Mouse (Mus musculus) liver, embryonic 16.5 days (tissue): Measurements from ENCODE around the gene Slc25a16. TPM values are rescaled to one million over a fixed set of nuclear protein-coding genes. Genes with fewer than 3 reads are reported as not detected.

Experiments used
- ATAC-seq: fragments of 200-750 bp; cut with Nextera tagmentation; 2 replicates; pipeline ENCODE4 v1.8.0; 2017; ENCODE audit warnings: low read depth, mild to moderate bottlenecking, moderate number of reproducible peaks, moderate library complexity
- H3K27ac ChIP-seq: fragments of 300-500 bp; sonication (generic); 2 replicates; pipeline ENCODE4 v1.5.1; 2014; ENCODE audit warnings: mild to moderate bottlenecking, low read length
- H3K27me3 ChIP-seq: fragments of 300-500 bp; sonication (generic); 2 replicates; pipeline ENCODE4 v1.6.1; 2014; ENCODE audit warnings: low read depth, low read length, mixed read lengths; ENCODE audit not compliant: control insufficient read depth, insufficient read depth
- H3K36me3 ChIP-seq: fragments of 300-500 bp; sonication (generic); 2 replicates; pipeline ENCODE4 v1.6.1; 2014; ENCODE audit warnings: mild to moderate bottlenecking; ENCODE audit not compliant: control insufficient read depth, insufficient read depth
- H3K4me1 ChIP-seq: fragments of 300-500 bp; sonication (generic); 2 replicates; pipeline ENCODE4 v1.6.1; 2014; ENCODE audit warnings: low read depth, low read length, mixed read lengths; ENCODE audit not compliant: control insufficient read depth
- H3K4me2 ChIP-seq: fragments of 300-500 bp; sonication (generic); 2 replicates; pipeline ENCODE4 v1.6.1; 2014; ENCODE audit warnings: low read depth, low read length, mixed read lengths
- H3K4me3 ChIP-seq: fragments of 300-500 bp; sonication (generic); 2 replicates; pipeline ENCODE4 v1.5.1; 2014; ENCODE audit warnings: low read depth, mild to moderate bottlenecking, low read length
- H3K9ac ChIP-seq: fragments of 300-500 bp; sonication (generic); 2 replicates; pipeline ENCODE4 v1.6.1; 2014; ENCODE audit warnings: low read depth, low read length
- H3K9me3 ChIP-seq: fragments of 300-500 bp; sonication (generic); replicated peaks from 2 replicates; pipeline ENCODE4 v1.6.1; 2016; ENCODE audit warnings: low read length; ENCODE audit not compliant: control insufficient read depth
- WGBS: fragments of 180-500 bp; shearing (Covaris S2); extraction: QIAGEN DNeasy Blood & Tissue Kit; methylation state at CpG from one replicate; pipeline ENCODE4 v1.1.7; 2014; ENCODE audit not compliant: insufficient replicate concordance; 5-methylcytosine and 5-hydroxymethylcytosine counted together
- polyA plus RNA-seq: library from polyadenylated mRNA; unstranded; fragments of >200 nt; fragmentation: Nextera tagmentation; extraction: Ambion mirVana; gene quantifications from 2 replicates; pipeline ENCODE4 v1.2.1, GENCODE M21; 2015

Slc25a16 gene
- polyA plus RNA-seq, 1 experiment from 2014 or later: 7.5 TPM

DNA sequence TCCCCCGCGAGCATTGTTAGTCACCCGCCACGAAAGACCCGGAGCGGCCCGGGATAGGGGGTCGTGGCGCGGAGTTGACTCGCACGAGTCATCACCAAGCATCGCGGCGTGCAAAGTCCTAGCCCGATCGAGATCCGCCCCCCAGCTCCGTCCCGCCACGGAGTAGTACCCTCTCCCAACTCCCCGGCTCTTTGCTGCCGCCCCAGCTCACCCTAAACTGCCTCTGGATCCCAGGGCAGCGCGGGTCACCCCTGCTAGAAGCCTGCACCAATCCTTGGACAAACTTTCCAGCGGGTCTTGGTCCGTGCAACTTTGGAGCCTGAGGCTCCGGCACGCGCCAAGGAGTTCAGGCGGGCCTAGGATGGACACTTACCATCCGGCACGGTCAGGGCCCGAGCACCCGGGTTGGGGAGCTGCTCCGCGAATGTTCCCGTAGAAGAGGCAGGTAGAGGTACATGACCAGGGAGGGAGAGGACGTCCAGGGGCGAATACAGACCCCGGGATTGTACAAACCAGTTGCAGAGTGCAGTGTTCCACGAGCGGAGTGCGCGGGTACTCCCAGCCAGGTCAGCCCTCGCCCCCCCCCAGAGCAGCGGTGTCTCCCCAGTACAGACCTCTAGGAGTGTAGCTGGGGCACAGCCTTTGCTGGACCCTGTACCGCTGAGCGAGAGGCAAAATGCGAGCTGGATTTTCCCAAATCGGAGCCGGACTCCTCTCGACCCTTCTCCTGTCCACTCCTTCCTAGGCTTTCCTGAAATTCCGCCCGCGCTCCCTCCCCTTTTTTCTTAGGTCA is 33.4 kb upstream of the Slc25a16 start:
- WGBS: under 1% methylated on average over 56 of the region's 56 CpGs
- peak overlapping the region; percentile 62 for H3K4me3 ChIP-seq
- no peaks in the 10 kb centered on the region for H3K9me3 ChIP-seq
- H3K4me1 ChIP-seq: peaks cover 12% of the 10 kb centered on the region
- peak; percentile 83 for ATAC-seq
- H3K27ac ChIP-seq: no peak overlapping the region
- peak overlapping the region; percentile 83 for H3K4me2 ChIP-seq
- H3K9ac ChIP-seq: peak overlapping the region; percentile 48; the same call in 1 of the 2 replicates
- no peaks in the 10 kb centered on the region for H3K36me3 ChIP-seq
- H3K27me3 ChIP-seq: peaks cover 23% of the 10 kb centered on the region

DNA sequence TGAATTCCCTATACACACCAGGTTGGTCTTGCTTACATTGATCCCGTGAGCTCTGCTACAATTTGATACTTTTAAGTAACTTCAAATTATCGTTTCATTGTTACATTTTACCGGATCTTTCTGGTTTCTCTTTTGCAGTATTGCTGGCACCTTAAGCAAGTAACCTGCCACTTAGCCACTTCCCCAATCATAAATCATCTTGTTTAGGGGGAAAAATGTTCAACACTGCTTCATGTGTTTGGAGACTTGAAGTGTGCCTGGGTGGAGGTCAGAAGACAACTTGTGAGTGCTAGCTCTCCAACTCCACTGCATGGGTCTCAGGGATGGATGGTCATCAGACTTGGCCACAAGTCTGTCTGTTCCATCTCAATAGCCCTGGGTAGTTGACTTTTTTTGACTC is 29.4 kb upstream of the Slc25a16 start:
- no peak overlapping the region for H3K4me2 ChIP-seq
- no peaks in the 10 kb centered on the region for H3K9me3 ChIP-seq
- peaks cover 5% of the 10 kb centered on the region for H3K4me1 ChIP-seq
- H3K4me3 ChIP-seq: no peak overlapping the region
- H3K36me3 ChIP-seq: no peaks in the 10 kb centered on the region
- no peak for ATAC-seq
- WGBS: 26% methylated on average over 3 of the region's 3 CpGs
- peaks cover 17% of the 10 kb centered on the region for H3K27me3 ChIP-seq
- no peak overlapping the region for H3K9ac ChIP-seq
- H3K27ac ChIP-seq: no peak overlapping the region

DNA sequence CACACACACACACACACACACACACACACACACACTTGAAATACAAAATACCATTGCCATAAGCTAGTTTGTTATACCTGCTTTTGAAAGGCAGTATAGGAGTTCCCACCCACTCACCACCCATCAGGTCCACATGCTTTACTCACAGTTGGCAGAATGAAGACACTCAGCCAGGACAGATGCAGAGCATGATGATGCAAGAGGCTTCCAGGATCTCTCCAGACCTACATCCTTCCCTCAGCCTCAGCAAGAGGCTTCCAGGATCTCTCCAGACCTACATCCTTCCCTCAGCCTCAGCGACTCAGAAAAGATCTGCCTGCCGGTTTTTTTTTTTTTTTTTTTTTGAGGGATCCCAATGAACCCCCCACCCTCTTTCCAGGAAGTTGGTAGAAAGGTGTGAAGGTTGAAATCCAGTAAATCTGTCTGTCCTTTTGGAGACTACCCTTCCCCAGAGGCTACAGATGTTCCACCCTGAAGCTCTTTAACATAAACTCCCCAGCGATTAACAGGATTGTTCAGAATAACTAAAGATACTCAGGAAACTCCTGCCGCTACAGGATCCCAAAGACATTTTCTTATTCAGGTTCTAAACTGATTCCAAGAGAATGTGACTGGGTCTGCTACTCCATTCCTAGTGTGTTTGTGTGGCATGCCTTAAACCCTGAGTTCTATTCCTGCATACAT is 27.7 kb upstream of the Slc25a16 start:
- Histone ChIP-seq H3K4me3 (no peak overlapping the region), H3K36me3 (no peaks in the 10 kb centered on the region), H3K27me3 (peaks cover under 1% of the 10 kb centered on the region; the same call in 1 of the 2 replicates), H3K4me2 (no peak overlapping the region), H3K9ac (no peak overlapping the region), H3K9me3 (no peaks in the 10 kb centered on the region), H3K4me1 (no peaks in the 10 kb centered on the region), H3K27ac (no peak overlapping the region)
- WGBS: 42% methylated on average over 4 of the region's 4 CpGs
- ATAC-seq: no peak

DNA sequence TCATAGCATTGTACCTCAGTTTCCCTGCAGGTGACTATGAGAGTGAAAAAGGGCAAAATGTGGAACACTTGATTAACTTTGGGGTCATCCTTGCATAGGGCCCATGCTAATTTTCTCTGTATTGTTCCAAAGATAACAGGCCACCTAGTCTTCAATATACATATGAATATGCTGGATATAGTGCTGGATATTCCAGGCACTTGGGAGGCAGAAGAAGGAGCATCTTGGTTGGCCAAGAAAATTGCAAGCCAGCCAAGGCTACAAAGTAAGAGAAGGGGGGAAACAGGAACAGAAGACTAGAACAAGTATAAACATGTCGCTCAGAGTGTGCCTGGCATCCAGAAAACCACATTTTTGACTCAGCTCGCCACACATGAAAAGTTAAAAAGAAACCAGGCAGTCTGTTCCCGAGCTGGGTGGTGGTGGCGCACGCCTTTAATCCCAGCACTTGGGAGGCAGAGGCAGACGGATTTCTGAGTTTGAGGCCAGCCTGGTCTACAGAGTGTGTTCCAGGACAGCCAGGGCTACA is 27.0 kb upstream of the Slc25a16 start:
- Histone ChIP-seq H3K4me1 (no peaks in the 10 kb centered on the region), H3K27ac (no peak overlapping the region), H3K36me3 (no peaks in the 10 kb centered on the region), H3K9ac (no peak overlapping the region), H3K4me2 (no peak overlapping the region), H3K9me3 (no peaks in the 10 kb centered on the region), H3K4me3 (no peak overlapping the region), H3K27me3 (no peaks in the 10 kb centered on the region)
- no peak for ATAC-seq
- WGBS: 47% methylated on average over 6 of the region's 6 CpGs

DNA sequence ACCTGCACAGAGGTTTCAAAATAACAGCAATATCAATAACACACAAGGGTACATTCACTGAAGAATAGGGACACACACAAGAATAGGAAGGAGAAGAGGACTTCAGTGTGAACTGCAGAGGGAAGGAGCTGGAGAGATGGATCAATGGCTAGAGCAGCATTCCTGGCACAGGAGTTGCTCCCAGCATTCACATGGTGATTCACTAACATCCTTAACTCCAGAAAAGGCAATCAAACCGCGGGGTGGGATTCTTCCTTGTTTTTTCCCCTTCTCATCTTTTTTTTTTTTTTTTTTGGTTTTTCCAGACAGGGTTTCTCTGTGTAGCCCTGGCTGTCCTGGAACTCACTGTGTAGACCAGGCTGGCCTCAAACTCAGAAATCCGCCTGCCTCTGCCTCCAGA is 26.0 kb upstream of the Slc25a16 start:
- Histone ChIP-seq H3K36me3 (no peaks in the 10 kb centered on the region), H3K9ac (no peak overlapping the region), H3K27me3 (no peaks in the 10 kb centered on the region), H3K4me2 (no peak overlapping the region), H3K4me1 (no peaks in the 10 kb centered on the region), H3K27ac (no peak overlapping the region), H3K4me3 (no peak overlapping the region), H3K9me3 (no peaks in the 10 kb centered on the region)
- ATAC-seq: no peak
- WGBS: 51% methylated on average over 3 of the region's 3 CpGs

DNA sequence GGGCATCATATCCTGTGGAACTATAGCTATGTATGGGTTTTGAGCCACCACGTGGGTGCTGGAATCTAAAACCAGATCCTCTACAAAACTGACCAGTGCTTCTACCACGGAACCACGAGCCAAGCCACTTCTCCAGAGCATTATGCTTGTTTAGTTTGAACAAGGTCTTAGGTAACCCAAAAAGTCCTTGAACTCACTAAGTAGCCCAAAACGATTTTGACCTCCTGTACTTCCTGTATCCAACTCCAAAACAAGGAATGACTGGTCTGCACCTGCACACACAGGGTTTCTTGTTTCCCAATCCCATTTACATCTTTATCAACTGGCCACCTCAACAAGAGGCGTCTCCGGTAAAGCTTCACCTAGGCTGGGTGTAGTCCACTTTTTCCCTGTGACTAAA is 25.0 kb upstream of the Slc25a16 start:
- Histone ChIP-seq H3K4me3 (no peak overlapping the region), H3K27ac (no peak overlapping the region), H3K4me2 (no peak overlapping the region), H3K36me3 (no peaks in the 10 kb centered on the region), H3K9ac (no peak overlapping the region), H3K9me3 (no peaks in the 10 kb centered on the region), H3K4me1 (no peaks in the 10 kb centered on the region), H3K27me3 (no peaks in the 10 kb centered on the region)
- ATAC-seq: no peak
- WGBS: 53% methylated on average over 6 of the region's 6 CpGs

DNA sequence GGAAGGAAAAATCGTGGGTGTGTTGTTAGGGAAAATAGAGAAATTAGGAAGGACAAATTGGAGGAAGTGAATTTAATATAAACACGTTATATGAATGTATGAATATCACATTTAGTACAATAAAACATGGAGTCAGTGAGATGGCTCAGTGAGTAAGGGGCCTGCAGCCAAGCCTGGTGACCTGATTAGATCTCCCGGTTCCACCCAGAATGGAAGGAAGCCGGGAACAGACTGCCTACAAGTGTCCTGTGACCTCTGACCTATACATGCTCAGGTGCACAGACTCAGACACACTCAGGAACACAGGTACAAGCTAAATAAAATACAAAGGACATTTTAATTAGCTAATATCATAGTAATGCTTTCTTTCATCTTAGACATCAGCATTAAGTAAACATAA is 24.4 kb upstream of the Slc25a16 start:
- ATAC-seq: no peak
- Histone ChIP-seq H3K4me3 (no peak overlapping the region), H3K36me3 (no peaks in the 10 kb centered on the region), H3K27me3 (no peaks in the 10 kb centered on the region), H3K27ac (no peak overlapping the region), H3K9ac (no peak overlapping the region), H3K9me3 (no peaks in the 10 kb centered on the region), H3K4me2 (no peak overlapping the region), H3K4me1 (no peaks in the 10 kb centered on the region)
- 38% methylated on average over 4 of the region's 4 CpGs for WGBS

DNA sequence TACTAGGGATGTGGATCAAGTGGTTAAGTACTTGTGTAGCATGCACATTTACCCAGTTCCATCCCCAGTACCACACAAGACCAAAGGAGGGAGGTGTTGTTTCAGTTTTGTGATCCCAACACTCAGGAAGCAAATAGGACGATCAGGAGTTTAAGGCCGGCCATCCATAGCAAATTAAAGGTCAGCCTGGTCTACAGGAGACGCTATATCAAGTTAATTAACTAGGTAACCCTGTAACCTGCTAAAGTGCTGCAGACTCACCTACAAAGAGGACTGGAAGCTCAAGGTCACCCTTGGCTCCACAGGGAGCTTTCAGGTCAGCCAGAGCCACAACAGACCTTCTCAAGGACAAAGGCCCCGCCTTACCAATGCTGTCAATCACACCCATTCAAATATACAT is 23.7 kb upstream of the Slc25a16 start:
- no peak overlapping the region for H3K27ac ChIP-seq
- H3K9me3 ChIP-seq: no peaks in the 10 kb centered on the region
- no peaks in the 10 kb centered on the region for H3K27me3 ChIP-seq
- no peak overlapping the region for H3K4me3 ChIP-seq
- no peaks in the 10 kb centered on the region for H3K4me1 ChIP-seq
- no peak for ATAC-seq
- H3K4me2 ChIP-seq: no peak overlapping the region
- H3K9ac ChIP-seq: no peak overlapping the region
- 71% methylated on average over 4 of the region's 4 CpGs for WGBS
- H3K36me3 ChIP-seq: no peaks in the 10 kb centered on the region

DNA sequence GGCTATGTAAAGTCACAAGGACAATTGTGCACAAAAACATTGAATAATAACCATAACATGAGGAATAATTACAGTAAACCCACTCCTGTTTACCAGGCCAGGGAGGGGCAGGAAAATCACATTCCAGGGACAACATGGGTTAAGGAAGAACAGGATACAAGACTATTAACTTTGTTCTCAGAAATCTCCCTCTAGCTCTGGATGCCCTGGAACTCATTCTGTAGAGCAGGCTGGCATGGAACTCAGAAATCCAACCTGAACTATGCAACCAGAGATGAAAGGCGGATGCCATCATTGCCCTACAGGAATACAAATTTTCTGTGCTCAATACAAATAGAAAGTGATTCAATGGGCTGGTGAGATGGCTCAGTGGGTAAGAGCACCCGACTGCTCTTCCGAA is 23.0 kb upstream of the Slc25a16 start:
- no peaks in the 10 kb centered on the region for H3K9me3 ChIP-seq
- H3K36me3 ChIP-seq: no peaks in the 10 kb centered on the region
- no peak for ATAC-seq
- no peaks in the 10 kb centered on the region for H3K27me3 ChIP-seq
- no peaks in the 10 kb centered on the region for H3K4me1 ChIP-seq
- H3K4me3 ChIP-seq: no peak overlapping the region
- no peak overlapping the region for H3K9ac ChIP-seq
- WGBS: 84% methylated on average over 3 of the region's 3 CpGs
- H3K4me2 ChIP-seq: no peak overlapping the region
- no peak overlapping the region for H3K27ac ChIP-seq
